Mouse (Mus musculus) megakaryocyte, embryonic 14.5 days (primary cell): ENCODE results near the gene Rnf7. TPM values are rescaled to one million over a fixed set of nuclear protein-coding genes. Genes with fewer than 3 reads are reported as not detected.
"Not testable (repeated sequence)": the region's sequence is repeated elsewhere in the genome, so short reads cannot be mapped to it uniquely, and the experiment has no call there.

Experiments used
- H3K27me3 ChIP-seq: replicated peaks from 2 replicates; pipeline ENCODE3; 2012; ENCODE audit warnings: inconsistent platforms
- H3K36me3 ChIP-seq: replicated peaks from 2 replicates; pipeline ENCODE3; 2012; ENCODE audit warnings: low read length, inconsistent platforms, mixed read lengths
- H3K4me1 ChIP-seq: 2 replicates; pipeline ENCODE4 v1.6.1; 2012; ENCODE audit warnings: inconsistent platforms
- H3K4me3 ChIP-seq: replicated peaks from 2 replicates; pipeline ENCODE3; 2012; ENCODE audit warnings: moderate library complexity, mild to moderate bottlenecking, inconsistent platforms
- H3K9me3 ChIP-seq: 2 replicates; pipeline ENCODE4 v1.6.1; 2012; ENCODE audit warnings: inconsistent platforms
- FLI1 ChIP-seq: IDR thresholded peaks from 2 replicates; pipeline ENCODE4 v1.6.1; 2012; ENCODE audit warnings: low read length, inconsistent platforms, mixed read lengths
- GATA1 ChIP-seq: IDR thresholded peaks from 3 replicates; pipeline ENCODE4 v1.6.1; 2012; ENCODE audit warnings: mixed read lengths, low read length, inconsistent platforms, borderline replicate concordance
- polyA plus RNA-seq: library from polyadenylated mRNA; stranded (reverse); fragments of >175 nt; gene quantifications from 2 replicates; pipeline ENCODE4 v1.2.3, GENCODE M21; 2012; ENCODE audit warnings: low replicate concordance; ENCODE audit not compliant: insufficient read depth

Gene Rnf7
- polyA plus RNA-seq, 1 experiment, result 33.1 TPM

GRCm38 (mm10) chr9:96505156-96505555, 26.7 kb upstream of the Rnf7 start:
- H3K27me3 ChIP-seq, result peaks cover 20% of the 10 kb centered on the region
- H3K36me3 ChIP-seq, result no peaks in the 10 kb centered on the region
- TF ChIP-seq GATA1 (no peak), FLI1 (no peak)
- H3K9me3 ChIP-seq, result peaks cover 9% of the 10 kb centered on the region
- no peaks in the 10 kb centered on the region for H3K4me1 ChIP-seq
- no peak overlapping the region for H3K4me3 ChIP-seq

GRCm38 (mm10) chr9:96504116-96504895, 25.8 kb upstream of the Rnf7 start:
- no peaks in the 10 kb centered on the region for H3K36me3 ChIP-seq

GRCm38 (mm10) chr9:96502856-96503610, 24.6 kb upstream of the Rnf7 start:
- no peak overlapping the region for H3K4me3 ChIP-seq
- peaks cover 29% of the 10 kb centered on the region for H3K9me3 ChIP-seq
- TF ChIP-seq FLI1 (no peak), GATA1 (no peak)
- no peaks in the 10 kb centered on the region for H3K36me3 ChIP-seq
- no peaks in the 10 kb centered on the region for H3K4me1 ChIP-seq
- peaks cover 18% of the 10 kb centered on the region for H3K27me3 ChIP-seq

More at GRCm38 (mm10) chr9:96504116-96504895, 25.8 kb upstream of the Rnf7 start:
- Histone ChIP-seq H3K9me3 (peaks cover 16% of the 10 kb centered on the region), H3K27me3 (peaks cover 22% of the 10 kb centered on the region), H3K4me3 (no peak overlapping the region), H3K4me1 (no peaks in the 10 kb centered on the region)
- TF ChIP-seq FLI1, result no peak
- no peak for TF ChIP-seq GATA1

- no peak overlapping the region for H3K4me3 ChIP-seq
- peaks cover 12% of the 10 kb centered on the region for H3K27me3 ChIP-seq
- no peaks in the 10 kb centered on the region for H3K4me1 ChIP-seq
- no peak for TF ChIP-seq GATA1
- TF ChIP-seq FLI1, result no peak
- H3K9me3 ChIP-seq, result peaks cover 30% of the 10 kb centered on the region
- no peaks in the 10 kb centered on the region for H3K36me3 ChIP-seq
Observed at GRCm38 (mm10) chr9:96501217-96501616, 22.7 kb upstream of the Rnf7 start.

- Histone ChIP-seq H3K4me3 (no peak overlapping the region), H3K4me1 (peaks cover 19% of the 10 kb centered on the region), H3K9me3 (peaks cover 3% of the 10 kb centered on the region), H3K27me3 (peaks cover 4% of the 10 kb centered on the region), H3K36me3 (no peaks in the 10 kb centered on the region)
- no peak for TF ChIP-seq FLI1
- no peak for TF ChIP-seq GATA1
Observed at GRCm38 (mm10) chr9:96493212-96493611, 14.7 kb upstream of the Rnf7 start.

GRCm38 (mm10) chr9:96491810-96492209, 13.3 kb upstream of the Rnf7 start:
- peak overlapping the region; percentile 77 for H3K4me3 ChIP-seq
- no peaks in the 10 kb centered on the region for H3K36me3 ChIP-seq
- TF ChIP-seq GATA1, result no peak
- no peak for TF ChIP-seq FLI1
- H3K27me3 ChIP-seq, result peaks cover 4% of the 10 kb centered on the region
- H3K4me1 ChIP-seq, result peaks cover 19% of the 10 kb centered on the region
- H3K9me3 ChIP-seq, result no peaks in the 10 kb centered on the region

GRCm38 (mm10) chr9:96487869-96488268, 9.4 kb upstream of the Rnf7 start:
- not testable (repeated sequence) for H3K27me3 ChIP-seq, H3K9me3 ChIP-seq, H3K36me3 ChIP-seq, H3K4me3 ChIP-seq
- H3K4me1 ChIP-seq, result peaks cover 18% of the 10 kb centered on the region

GRCm38 (mm10) chr9:96483648-96484047, 5.2 kb upstream of the Rnf7 start:
- Histone ChIP-seq H3K4me3 (no peak overlapping the region), H3K4me1 (peaks cover 19% of the 10 kb centered on the region), H3K36me3 (no peaks in the 10 kb centered on the region), H3K27me3 (peaks cover 8% of the 10 kb centered on the region), H3K9me3 (no peaks in the 10 kb centered on the region)
- no peak for TF ChIP-seq FLI1
- TF ChIP-seq GATA1, result no peak

- no peak for TF ChIP-seq GATA1
- TF ChIP-seq FLI1, result no peak
Observed at GRCm38 (mm10) chr9:96483028-96483427, 4.6 kb upstream of the Rnf7 start.

GRCm38 (mm10) chr9:96472356-96472755, 6.1 kb downstream of the Rnf7 start:
- H3K27me3 ChIP-seq, result no peaks in the 10 kb centered on the region
- peaks cover 59% of the 10 kb centered on the region for H3K36me3 ChIP-seq
- no peak overlapping the region for H3K4me3 ChIP-seq
- H3K9me3 ChIP-seq, result no peaks in the 10 kb centered on the region
- TF ChIP-seq FLI1 (no peak), GATA1 (no peak)
- H3K4me1 ChIP-seq, result peaks cover 19% of the 10 kb centered on the region

More at GRCm38 (mm10) chr9:96483028-96483427, 4.6 kb upstream of the Rnf7 start:
- no peaks in the 10 kb centered on the region for H3K36me3 ChIP-seq
- peaks cover 8% of the 10 kb centered on the region for H3K27me3 ChIP-seq
- H3K9me3 ChIP-seq, result no peaks in the 10 kb centered on the region
- H3K4me3 ChIP-seq, result no peak overlapping the region
- H3K4me1 ChIP-seq, result peaks cover 23% of the 10 kb centered on the region

- H3K4me3 ChIP-seq, H3K9me3 ChIP-seq, H3K27me3 ChIP-seq: not testable (repeated sequence)
- Histone ChIP-seq H3K4me1 (peaks cover 14% of the 10 kb centered on the region; the same call in 1 of the 2 replicates), H3K36me3 (peaks cover 66% of the 10 kb centered on the region)
Observed at GRCm38 (mm10) chr9:96471681-96472080, 6.8 kb downstream of the Rnf7 start.
